Mouse (Mus musculus) heart, postnatal 10 days (tissue): Measurements from ENCODE around the gene Paqr9. TPM values are rescaled to one million over a fixed set of nuclear protein-coding genes. Genes with fewer than 3 reads are reported as not detected.

Experiments used
- DNase-seq, 2 experiments: peaks; one replicate each; pipeline ENCODE4 v3.0.0; 2021
- intact Hi-C: fragments of 180-260 bp; cut with DNase I; formaldehyde crosslinking; loops from one replicate; pipeline ENCODE4 v1.15.1; 2025
- total RNA-seq, 2 experiments: library from RNA; stranded (reverse); gene quantifications; 2 replicates each; pipeline ENCODE4 v1.2.3; 2021

The Paqr9 gene
- total RNA-seq, 2 experiments from 2014 or later = 45.9 to 56.3 TPM

GRCm38 (mm10) chr9:95570604-95571003 lies 11.1 kb downstream of the Paqr9 start:
- DNase-seq = no peak
- intact Hi-C loops = no loop called here

DNA sequence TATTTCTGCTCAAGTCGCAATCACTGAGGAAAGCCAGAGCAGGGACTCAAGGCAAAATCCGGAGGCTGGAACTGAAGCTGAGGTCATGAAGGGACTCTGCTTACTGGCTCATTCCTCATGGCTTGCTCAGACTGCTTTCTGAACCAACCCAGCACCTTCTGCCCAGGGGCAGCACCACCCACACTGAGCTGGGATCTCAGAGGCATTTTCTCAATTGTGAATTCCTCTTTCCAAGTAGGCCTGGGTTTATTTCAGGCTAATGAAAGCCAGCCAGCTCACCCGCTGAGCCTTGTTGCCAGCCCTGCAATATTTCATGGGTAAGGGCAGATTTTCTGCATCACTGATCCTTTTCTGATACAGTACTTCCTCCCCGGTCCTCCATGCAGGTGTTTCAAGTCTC lies 12.0 kb downstream of the Paqr9 start:
- no peak for DNase-seq
- intact Hi-C loops = no loop called here

- DNase-seq = no peak
- intact Hi-C loops = no loop called here
Measured at GRCm38 (mm10) chr9:95572558-95572957, 13.1 kb downstream of the Paqr9 start.

DNA sequence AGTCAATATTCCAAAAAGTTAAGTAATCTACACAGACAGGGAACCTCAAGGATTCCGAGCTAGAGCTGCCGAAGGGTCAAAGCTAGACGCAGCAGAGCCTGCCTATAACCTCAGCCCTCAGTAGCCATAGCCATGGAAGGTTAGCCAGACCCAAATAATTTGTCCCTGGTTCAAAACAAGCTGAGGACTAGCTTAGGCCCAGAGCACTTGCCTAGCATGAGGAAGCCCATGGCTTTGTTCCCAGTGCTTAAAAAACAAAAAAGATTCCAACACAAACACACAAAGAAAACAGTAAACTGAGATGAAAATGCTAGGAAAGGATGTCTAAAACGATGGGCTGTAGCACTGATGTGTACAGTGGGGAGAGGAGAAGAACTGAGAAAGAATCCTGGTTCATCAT lies 14.7 kb downstream of the Paqr9 start:
- DNase-seq = no peak
- intact Hi-C loops = no loop called here

DNA sequence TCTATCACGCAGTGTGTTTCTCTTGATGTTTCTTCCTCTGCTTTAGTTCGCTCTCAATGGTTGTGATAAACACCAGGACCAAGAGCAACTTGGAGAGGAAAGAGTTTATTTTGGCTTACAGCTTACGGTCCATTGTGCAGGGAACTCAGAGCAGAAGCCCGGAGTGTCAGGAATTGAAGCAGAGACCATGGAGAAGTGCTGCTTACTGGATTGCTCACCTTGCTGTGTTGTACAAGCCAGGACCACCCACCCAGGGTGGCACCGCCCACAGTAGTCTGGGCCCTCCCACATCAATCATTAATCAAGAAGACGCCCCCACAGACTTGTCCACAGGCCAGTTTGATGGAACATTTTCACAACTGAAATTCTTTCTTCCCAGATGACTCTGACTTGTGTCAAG lies 18.0 kb downstream of the Paqr9 start:
- intact Hi-C loops = no loop called here
- no peak for DNase-seq

DNA sequence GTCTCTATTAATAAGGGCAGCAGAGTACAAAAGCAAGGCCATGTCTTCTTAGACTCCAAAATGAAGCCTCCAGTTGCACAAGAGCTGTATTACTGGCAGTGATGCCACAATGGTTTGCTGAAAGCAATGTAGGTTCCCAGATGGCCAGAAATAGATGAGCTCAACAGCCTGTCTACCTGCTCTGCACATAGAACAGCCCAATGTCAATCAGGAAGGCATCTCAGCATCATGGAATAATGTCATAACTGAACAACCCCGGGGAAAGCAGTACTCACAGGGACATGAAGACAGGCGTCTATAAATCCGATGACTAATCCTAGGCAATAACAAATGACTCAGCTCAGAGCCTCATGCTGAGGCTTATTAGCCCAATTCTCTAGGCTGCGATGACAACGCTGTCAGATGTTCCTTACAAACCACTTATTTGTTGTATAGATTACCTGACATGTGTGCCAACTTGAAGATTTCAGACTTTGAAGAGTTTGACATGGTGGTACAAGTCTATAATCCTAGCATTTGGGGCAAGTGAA lies 19.0 kb downstream of the Paqr9 start:
- DNase-seq = no peak
- intact Hi-C loops = no loop called here

GRCm38 (mm10) chr9:95581021-95581757 lies 21.7 kb downstream of the Paqr9 start:
- DNase-seq = no peak
- intact Hi-C loops = no loop called here

DNA sequence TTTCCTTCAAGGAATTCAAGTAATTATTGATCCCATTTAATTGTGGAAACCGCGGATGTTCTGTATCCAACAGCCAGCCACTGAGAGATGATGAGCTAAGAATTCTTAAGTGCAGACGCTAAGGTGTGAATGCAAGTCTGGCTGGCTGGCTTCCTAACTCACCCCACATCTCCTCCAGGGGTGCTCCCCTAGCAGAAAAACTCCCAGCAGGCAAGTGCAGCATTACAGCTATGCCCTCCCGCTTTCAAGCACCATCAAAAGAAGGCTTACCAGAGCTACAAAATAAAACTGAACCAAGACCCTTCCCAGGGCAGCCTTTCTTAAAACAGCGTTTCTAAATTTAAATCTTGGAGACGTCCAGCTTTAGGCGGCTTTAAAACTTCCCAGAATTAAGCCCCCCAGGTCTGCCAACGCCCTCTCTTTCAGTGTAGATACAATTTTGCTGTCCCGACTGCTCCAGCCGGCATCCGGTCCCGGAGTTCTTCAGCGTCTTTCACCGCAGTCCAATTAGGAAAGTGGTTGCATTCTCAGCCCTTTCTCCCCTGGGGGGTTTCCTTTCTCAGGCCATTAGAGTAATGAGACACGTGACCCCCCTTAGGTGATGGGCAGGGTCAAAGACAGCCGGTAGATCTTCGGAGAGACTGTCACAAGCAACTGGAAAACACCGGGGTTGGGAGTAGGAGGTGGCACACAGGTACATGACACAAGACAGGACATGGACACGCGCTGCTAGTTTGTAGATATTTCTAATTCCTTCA lies 22.5 kb downstream of the Paqr9 start:
- DNase-seq = peak; percentile 31 to 41
- intact Hi-C loops = no loop called here

GRCm38 (mm10) chr9:95582555-95582954 lies 23.1 kb downstream of the Paqr9 start:
- DNase-seq = no peak

GRCm38 (mm10) chr9:95586046-95586445 lies 26.6 kb downstream of the Paqr9 start:
- no peak for DNase-seq
- intact Hi-C loops = no loop called here

More at GRCm38 (mm10) chr9:95582555-95582954, 23.1 kb downstream of the Paqr9 start:
- intact Hi-C loops = no loop called here

DNA sequence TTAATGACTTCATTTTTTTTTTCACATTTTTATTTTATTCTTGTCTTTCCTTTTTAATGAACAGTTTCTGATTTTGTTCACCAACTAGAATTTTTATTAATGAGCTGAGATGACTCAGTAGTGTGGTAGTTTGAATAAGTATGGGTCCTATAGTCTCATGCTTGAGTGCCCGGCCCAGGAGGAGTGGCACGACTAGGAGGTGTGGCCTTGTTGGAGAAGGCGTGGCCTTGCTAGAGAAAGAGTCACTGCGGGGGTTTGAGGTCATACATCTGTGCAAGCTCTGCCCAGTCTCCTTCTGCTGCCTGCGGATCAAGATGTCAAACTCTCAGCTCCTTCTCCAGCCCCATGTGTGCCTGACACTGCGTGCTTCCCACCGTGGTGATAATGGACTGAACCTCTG lies 28.6 kb downstream of the Paqr9 start:
- no peak for DNase-seq
- intact Hi-C loops = no loop called here

DNA sequence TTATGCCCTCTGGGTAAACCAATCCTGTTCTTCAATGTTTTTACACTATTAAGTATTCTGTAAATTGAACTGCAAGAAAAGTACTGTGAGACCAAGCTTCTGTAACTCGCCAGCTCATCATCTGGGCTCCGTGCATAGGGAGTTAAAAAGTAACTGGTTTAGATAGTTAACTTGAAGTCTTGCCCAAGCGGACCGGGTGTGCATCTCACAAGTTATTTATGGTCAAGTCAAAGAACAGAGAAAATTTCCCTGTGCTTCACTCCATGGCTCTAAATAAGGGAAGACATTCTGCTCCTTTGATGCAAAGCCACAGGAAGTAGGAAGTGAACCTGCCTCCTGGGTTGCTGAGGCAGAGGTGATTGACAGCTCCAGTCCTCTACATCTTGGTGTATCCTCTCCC lies 34.8 kb downstream of the Paqr9 start:
- no peak for DNase-seq
- intact Hi-C loops = no loop called here

DNA sequence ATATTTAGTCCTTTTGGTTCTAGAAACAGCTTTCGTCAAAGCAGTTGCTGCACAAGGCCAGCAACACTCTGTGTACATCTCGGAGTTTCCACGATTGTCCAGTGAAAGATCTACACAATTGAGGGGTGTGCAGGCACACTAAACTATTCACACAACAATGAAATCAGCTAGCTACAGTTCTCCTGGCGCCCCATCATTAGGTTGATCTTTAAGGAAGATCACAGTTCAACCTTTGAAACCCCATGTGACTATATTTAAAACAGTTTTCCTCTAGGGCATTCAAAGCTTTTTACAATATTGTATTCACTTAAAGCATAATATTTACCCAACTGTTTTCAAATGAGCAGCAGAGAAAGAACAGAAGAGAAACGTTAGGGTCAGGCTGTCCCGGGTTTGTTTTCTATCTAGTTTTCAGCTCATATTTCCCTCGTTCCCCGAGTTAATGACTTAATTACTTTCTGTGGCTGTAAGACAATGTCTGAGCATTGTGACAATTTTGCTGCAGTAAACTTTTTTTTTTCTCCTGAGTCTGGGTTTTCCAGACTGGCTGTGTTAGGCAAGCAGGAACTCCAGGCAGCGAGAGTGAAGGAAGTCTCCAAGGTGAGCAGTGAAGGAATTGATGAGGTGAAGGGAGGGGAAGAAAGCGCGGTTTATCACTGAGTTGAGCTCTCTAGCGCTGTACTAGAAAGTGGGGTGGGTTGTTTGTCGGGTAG lies 38.2 kb downstream of the Paqr9 start:
- DNase-seq = no peak
- intact Hi-C loops = no loop called here

DNA sequence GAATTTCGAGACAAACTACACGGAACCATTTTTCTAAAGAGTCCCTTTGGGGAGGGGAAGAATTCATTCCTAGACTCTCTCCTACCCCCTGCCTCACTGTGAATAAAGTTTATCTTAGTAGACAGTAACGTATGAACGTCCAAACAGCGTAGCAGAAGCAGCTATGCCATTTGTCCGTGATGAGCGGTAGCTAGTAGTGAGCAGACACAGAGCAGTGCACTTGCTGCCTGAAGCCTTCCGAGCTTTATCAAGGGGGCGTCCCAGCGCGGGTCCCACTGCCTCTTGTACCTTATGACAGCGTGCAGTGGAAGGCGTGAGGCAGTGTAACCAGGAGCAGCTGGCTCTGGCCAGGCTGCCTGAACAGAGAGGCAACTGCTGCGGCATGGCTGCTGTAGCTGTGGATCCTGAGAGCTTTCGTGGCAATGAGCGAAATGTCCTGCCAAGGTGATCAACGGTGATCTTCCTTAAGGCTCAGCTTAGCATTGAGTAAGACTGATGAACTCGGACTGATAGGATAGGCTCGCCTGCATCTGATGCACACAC lies 38.8 kb downstream of the Paqr9 start:
- intact Hi-C loops = no loop called here
- no peak for DNase-seq

- no peak for DNase-seq
- intact Hi-C loops = no loop called here
Measured at GRCm38 (mm10) chr9:95599399-95599798, 39.9 kb downstream of the Paqr9 start.

GRCm38 (mm10) chr9:95602849-95603248 lies 43.4 kb downstream of the Paqr9 start:
- intact Hi-C loops = no loop called here

GRCm38 (mm10) chr9:95603316-95603715 lies 43.9 kb downstream of the Paqr9 start:
- intact Hi-C loops = no loop called here
- no peak for DNase-seq

More at GRCm38 (mm10) chr9:95602849-95603248, 43.4 kb downstream of the Paqr9 start:
- DNase-seq = no peak

DNA sequence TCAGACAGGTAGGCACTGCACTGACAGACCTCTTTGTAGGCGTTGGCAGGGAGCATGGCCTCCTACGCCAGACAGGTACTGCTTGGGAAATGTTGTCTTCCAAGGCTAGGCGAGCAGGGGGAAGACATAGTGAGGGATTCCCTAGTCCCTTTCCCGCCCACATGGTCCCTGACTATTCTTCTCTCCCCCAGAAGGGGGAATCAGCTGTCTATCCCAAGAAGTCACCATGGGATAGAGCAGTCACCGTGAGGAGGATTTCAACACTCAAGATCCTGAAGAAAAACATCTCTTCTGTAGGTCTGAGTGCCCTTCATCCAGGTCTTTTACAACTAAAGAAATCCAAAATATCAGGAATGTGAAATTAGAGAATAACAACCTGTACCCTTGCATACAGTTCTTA lies 47.7 kb downstream of the Paqr9 start:
- peak; percentile 16 to 17 for DNase-seq
- intact Hi-C loops = loop anchor here (5.0 kb wide), 2 partner anchors 90 to 245 kb away; no protein-coding TSS in a partner anchor

- DNase-seq = no peak
- intact Hi-C loops = no loop called here
Measured at GRCm38 (mm10) chr9:95612246-95612768, 52.9 kb downstream of the Paqr9 start.

DNA sequence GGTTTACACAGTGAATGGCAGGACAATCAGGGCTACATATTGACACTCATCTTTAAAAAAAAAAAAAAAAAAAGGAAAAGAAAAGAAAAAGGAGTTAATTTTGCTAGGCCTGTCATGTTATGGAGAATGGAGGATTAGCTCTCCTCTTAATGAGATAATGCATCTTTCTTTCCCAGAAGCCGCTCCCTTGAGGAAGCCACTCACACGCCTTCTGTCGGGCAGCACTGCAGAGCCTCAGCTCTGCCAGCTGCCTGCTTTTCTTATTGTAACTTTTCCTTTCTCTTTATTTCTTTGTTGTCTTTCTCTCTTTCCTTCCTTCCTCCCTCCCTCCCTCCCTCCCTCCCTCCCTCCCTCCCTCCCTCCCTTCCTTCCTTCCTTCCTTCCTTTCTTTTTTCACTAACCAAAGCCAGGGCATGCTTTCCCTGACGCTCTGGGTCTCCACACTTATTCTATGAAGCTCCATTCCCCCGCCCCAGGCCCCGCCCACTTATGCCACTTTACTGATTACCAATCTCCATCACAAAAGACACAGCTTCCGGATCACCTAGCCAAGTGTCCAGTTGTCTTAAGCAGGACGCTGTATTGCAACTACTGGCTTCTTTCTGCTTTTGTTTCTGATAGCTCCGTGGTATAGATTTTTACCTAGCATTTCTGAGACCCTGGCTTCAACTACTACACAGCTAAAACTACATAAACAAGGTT lies 54.1 kb downstream of the Paqr9 start:
- intact Hi-C loops = no loop called here
- no peak for DNase-seq
